Mouse (Mus musculus) kidney, postnatal 36 days (tissue): Measurements from ENCODE around the gene Ube2g2.
"Not testable (repeated sequence)": the region's sequence is repeated elsewhere in the genome, so short reads cannot be mapped to it uniquely, and the experiment has no call there.

Experiments used
- DNase-seq, 2 experiments: peaks; one replicate each; pipeline ENCODE4 v3.0.0; 2021 to 2022; ENCODE audit warnings: mixed read lengths in 2 of 2

Gene Ube2g2

DNA sequence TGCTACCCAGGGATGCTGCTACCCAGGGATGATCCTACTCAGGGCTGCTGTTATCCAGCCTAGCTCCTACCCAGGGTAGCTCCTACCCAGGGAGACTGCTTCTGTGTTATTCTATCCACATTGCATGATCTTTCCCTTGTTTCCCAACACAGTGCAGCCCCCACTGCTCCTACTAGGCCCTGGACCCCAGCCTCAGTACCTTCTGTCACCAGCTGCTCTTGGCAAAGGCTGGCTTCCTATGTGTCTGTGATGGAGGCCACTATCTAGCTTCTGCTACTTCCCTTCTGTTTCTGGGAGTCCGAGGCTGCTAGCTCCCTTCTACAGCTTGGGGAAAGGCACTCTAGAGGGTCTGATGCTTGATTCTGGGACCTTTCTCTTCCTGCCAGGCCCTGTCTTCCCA is 25.4 kb downstream of the Ube2g2 start:
- no peak for DNase-seq

DNA sequence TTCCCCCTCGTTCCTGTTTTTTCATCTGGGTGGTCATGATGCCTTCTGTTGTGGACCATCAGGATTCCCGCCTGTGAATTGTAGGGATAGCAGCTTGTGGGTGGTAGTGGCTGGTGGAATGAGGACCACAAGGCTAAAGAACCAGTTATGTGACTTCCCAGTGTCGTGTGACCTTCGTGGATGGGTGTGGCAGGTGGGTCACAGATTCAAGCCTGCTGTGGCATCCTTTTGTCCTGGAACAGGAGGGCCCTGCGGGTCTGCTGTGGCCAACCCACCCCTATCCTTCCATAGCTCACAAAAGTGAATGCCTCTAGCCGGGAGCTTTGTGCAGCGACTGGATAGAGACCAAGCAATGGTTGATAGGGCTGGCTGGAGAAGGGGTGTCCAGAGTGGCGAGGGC is 25.8 kb downstream of the Ube2g2 start:
- DNase-seq: no peak

DNA sequence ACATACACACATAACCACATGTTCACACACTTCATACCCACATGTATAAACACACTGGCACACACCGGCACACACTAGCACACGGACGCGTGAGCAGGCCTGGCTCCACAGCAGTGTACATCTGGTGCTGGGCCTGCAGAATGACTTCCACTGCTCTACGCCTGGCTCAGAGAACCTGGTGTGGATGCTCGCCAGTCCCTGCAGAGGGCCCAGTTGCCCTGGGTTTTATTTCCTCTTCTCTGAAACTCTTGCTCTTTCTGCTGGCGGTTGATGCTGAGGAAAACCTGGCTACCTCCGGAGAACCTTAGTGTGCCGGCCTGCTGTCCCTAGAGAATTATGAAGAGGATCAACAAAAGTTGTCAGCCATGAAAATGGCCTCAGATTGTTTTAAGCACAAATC is 30.0 kb downstream of the Ube2g2 start:
- DNase-seq: no peak

DNA sequence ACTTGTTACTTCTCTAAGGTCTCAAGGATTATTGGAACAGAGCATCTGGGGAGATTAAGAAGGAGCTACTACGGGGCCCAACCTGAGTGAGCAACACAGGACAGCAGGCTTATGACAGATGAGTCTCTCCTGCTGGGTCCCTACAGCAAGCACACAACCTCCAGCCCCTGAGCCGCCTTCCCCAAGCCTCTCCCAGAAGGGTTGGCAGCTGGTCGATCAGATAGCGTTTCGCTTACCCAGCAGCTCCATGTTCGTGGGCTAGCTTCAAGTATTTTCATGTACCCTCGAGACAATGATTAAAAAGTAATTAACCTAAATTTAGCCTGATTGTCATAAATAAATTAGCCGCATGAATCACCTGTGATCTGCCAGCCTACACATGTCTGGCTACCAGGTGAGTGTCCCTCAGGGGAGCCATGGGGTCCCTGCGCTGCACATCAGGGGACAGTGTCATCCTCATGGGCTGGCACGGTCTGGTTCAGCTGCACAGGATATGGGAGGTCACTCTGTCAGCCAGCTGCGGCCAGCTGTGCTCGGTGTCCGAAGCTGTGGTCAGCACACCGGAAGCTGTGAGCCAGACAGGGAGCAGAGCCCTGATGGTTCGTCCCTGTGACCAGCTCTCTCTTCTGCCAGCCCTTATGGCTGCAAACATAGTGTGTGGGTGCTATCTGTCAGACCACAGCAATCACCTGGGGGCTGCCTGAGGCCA is 36.4 kb downstream of the Ube2g2 start:
- DNase-seq: peak; percentile 44 to 68

DNA sequence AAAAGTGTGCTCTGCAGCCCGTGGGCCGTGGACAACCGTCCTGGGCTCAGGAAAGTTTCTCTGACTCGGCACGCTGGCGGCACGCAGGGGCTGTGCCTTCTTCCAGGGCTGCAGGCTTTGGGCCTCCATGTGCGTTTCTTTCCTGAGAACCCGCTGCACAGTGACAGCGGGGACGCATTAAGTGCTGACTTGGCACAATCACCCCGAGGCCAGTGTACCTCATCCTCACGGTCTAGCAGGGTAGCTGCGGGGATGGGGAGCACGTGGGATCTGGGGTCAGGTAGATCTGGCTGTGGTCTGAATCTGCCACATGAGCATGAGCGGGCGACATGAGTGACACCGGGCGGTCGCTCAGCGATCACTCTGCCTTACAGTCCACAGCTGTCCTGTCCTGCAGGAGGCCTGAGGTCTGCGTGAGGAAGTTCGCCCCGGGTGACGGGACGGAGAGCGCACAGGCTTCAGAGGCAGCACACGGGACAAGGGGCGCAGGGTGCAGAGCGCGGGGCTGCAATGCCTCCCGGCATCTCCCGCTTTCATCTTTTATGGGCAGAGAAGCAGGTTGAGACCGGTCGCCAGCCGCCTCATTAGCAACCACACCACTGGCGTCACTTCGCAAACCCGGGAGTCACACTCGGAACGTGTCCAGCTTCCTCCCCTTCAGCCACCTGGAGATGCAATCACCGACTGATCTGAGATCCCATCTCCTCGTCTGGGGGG is 42.0 kb downstream of the Ube2g2 start:
- DNase-seq: no peak

DNA sequence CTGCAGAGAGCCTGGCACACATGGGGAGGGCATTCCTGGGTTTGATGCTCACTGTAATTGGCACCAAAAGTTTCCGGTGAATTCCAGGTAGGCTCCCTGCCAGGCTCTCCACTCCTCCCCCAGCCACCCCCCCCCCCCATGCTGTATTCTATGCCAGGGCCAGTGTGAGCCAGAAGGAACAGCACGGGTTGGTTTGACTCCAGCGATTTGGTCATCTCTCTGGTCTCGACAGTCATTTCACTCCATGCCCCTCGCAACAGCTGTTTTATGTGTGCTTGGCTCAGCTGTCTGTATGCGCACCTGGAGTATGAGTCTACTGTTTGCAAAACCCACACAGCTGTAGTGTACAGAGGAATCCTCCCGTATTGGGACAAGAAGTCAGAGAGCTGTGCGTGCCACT is 44.3 kb downstream of the Ube2g2 start:
- no peak for DNase-seq

DNA sequence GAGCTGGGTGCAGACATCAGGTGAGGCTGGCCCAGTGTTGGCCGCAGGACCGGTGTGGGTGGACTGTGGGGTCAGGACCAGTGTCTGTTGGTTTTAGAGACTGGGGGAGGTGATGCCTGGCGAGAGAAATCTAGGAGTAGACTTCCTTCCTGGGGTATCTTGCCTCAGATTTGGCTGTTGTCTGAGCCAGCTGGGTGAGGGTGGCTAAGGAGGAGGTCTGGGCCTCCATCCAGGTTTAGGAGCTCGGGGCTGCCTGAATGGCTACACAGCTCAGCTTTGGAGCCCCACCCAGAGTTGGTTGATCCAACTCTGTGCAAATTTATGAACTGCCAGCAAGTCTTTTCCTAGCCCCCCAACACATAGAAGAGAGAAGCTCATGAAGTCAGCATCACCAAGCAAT is 45.3 kb downstream of the Ube2g2 start:
- DNase-seq: no peak

DNA sequence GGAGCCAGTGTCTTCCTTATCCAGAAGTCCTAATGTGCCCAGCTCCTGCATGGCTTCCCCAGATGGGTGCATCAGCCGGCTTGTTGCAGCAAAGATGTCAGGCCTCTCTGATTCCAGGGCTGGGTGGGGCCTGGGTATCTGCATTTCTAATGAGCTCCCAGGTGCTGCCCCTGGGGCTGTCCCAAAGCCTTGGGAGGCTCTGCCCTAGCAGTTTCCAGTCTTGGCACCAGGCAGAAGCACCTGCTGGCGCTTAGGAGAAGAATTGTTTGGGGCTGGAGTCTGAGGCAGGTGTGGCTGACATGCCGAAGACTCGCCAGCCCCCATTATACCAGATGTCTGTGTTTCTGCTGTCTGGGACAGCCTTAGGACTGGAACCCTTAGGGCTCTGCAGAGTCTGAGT is 48.6 kb downstream of the Ube2g2 start:
- no peak for DNase-seq

DNA sequence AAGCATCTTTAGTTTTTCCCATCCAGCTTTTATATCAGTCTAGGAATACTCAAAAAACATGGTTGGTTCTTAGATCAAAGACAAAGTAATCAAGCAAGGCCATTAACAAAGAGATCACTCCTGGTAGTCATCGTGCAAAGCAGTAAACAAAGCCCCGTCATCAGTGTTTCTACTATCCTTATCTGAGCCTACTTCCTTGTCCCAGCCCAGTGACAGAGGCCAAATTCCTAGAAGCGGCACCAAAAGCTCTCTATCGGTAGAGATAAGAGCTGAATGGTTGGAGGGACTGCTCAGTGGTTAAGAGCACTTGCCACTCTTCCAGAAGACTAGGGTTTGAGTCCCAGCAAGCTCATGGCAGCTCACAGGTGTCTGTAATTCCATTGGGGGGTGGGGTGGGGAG is 49.4 kb downstream of the Ube2g2 start:
- no peak for DNase-seq

DNA sequence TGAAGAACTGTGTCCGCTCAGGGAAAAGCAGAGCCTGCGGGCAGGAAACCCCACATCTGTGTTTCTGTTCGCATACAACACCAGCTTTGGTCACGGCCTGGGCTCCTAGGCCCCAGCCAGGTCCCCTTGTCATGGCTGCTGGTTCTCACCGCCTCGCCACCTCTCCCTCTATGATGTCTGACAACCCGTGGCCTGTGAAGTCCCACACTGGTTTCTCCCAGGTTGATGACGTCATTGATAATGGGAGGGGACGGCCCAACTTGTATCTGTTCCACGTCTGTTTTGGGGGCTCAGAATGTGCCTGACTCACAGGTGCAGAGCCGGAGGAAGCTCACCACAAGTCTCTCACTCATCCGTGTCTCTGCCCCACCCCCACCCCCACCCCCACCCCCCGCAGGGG is 51.7 kb downstream of the Ube2g2 start:
- DNase-seq: no peak

DNA sequence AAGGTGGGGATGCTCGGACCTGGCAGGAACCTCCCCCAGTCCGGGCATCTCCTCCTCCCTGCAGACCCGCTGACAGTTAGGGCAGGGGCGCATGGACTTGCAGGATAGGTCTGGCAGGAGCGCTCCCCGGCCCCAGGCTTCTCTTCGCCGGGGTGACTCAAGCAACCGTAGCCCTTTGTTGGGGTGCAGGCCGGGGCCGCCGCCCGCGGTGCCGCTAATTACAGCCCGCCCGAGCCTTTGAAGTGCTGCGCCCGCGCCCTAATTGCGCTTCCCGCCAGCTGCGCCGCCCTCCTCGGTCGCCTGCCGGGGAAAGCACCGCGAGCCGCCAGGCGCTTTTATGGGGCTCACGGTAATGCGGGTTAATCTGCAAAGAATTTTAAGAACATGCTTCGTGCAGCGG is 55.5 kb downstream of the Ube2g2 start:
- no peak for DNase-seq

DNA sequence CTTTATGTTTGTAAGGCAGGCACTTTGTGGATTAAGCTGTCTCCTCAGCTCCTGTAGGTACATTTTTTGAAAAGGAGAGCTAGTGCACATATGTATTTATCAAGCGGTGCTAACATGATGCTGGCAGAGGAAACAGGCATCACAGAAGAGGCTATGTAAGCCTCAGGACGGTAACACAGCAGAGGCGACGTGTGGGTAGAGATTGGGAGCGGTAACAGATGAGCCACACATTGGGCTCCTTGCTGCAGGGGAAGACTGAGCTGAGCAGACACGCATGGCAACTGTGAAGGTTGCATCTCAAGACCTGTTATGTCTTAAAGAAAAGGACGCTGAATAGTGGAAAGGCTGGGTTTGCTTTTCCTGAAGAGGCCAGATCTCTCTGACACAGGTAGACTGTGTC is 60.9 kb downstream of the Ube2g2 start:
- DNase-seq: no peak

DNA sequence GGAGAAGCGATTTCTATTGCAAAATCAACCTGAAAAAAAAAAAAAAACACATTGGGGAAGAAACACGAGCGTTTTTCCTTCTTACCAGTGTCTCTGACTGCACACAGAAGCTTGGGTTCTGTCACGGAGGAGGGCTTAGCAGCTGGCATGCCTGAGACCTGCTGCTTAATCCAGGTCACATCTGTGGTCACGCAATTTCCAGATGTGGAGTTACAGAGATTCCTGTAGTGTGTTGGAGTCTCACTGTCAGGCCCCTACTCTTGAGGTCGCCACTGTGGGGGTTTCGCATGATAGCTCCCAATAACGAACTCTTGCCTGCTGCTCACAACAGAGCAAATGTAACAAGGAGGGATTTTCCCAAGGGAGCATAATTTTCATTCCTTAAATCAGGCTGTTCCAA is 62.1 kb downstream of the Ube2g2 start:
- no peak for DNase-seq

DNA sequence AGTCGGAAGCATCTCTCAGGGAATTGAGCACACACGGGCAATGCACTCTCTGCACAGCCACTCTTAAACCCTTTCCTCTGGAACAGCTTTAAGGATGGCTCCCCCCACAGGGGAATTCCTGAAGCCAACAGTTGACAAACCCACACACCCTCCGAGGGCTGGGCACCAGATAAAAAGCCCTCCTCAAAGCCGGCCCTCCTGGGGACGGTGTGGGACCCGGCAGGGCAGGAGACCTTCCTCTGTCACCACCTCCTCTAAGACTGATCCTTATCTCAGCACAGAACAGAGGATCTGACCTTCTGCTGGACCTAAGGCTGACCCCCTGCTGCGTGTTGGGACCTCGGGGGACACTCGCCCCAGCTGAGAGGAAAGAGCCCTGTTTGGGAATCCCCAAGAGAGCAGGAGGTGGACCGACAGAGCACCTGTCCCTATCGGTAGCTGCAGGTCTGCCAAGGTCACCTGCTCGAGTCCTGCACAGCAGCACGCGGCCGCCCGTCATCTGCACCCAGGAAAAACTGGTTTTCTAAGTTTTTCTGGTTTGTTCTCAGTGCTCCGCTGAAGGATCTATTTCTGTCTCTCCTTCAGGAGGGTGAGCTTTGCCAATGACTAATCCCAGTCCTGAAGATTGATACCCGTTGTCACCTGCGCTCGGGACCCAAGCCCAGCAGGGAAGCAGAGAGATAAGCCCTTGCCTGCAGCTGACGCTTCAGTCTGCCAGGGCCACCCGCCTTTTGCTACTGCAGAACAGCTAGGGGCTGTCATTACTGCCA is 64.0 kb downstream of the Ube2g2 start, which contains the start of gene Tspear:
Gene Tspear, plus strand, starts transcription at position 675 of the 770 bp plus-strand sequence.
- DNase-seq: no peak

DNA sequence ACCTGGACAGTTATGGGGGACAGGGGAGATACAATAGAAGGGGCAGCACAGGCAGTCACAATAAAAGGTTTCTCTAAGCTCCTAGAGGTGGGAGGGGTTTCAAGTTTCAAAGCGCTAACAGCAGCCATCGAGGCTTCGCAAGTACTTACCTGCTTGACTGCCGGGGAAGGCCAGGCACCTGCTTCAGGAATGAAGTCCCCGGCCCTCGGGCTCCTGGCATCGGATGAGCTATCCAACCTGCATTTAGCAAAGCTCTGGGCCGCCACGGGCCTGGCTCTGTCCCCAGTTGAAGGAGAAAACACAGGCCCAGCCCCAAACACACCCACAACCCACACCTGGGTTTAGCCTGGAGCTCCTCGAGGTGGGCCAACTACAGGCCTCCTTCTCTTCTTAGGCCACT is 64.9 kb downstream of the Ube2g2 start:
- DNase-seq: no peak

DNA sequence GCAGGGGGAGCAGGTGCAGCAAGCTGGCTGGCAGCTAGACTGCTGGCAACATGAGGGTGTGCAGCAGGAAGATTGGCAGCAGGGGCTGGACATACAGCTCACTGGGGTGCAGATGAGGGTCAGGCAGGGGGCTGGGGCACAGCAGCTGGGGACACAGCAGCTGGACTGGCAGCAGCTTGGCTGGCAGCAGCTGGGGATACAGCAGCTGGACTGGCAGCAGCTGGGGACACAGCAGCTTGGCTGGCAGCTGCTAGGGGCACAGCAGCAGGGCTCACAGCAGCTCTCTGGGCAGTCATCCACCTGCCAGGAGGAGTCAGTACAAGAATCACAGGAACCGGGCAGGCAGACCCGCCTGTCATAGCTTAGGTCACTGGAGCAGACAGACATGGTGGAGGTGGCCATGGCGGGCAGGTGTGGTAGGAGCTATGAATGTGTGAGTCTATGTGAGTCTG is 68.3 kb downstream of the Ube2g2 start, which contains the start of gene Gm19402:
Gene Gm19402, minus strand, starts transcription at position 402 of the 452 bp plus-strand sequence.
- not testable (repeated sequence) for DNase-seq
